Mouse (Mus musculus) forebrain, embryonic 14.5 days (tissue): ENCODE data around the gene Apobec4. TPM values are rescaled to one million over a fixed set of nuclear protein-coding genes. Genes with fewer than 3 reads are reported as not detected.

Experiments used
- ATAC-seq: fragments of 200-750 bp; cut with Nextera tagmentation; 2 replicates; pipeline ENCODE4 v1.8.0; 2017; ENCODE audit warnings: mild to moderate bottlenecking, moderate library complexity
- DNase-seq: peaks from one replicate; pipeline ENCODE4 v3.0.0-alpha.2; 2015; ENCODE audit warnings: low spot score
- H3K27ac ChIP-seq: fragments of 300-500 bp; sonication (generic); 2 replicates; pipeline ENCODE4 v1.5.1; 2014; ENCODE audit warnings: low read depth, mild to moderate bottlenecking, control low read depth, low read length, moderate library complexity
- H3K27me3 ChIP-seq: fragments of 300-500 bp; sonication (generic); replicated peaks from 2 replicates; pipeline ENCODE4 v1.6.1; 2014; ENCODE audit warnings: low read length, control low read depth, mixed read lengths; ENCODE audit not compliant: control insufficient read depth, insufficient read depth
- H3K36me3 ChIP-seq: fragments of 300-500 bp; sonication (generic); 2 replicates; pipeline ENCODE4 v1.6.1; 2014; ENCODE audit warnings: low read length, control low read depth; ENCODE audit not compliant: control insufficient read depth, insufficient read depth
- H3K4me1 ChIP-seq: fragments of 300-500 bp; sonication (generic); 2 replicates; pipeline ENCODE4 v1.6.1; 2014; ENCODE audit warnings: antibody characterized with exemption, low read length, control low read depth; ENCODE audit not compliant: control insufficient read depth, insufficient read depth
- H3K4me2 ChIP-seq: fragments of 300-500 bp; sonication (generic); 2 replicates; pipeline ENCODE4 v1.6.1; 2014; ENCODE audit warnings: mild to moderate bottlenecking, control low read depth, low read length
- H3K4me3 ChIP-seq: fragments of 300-500 bp; sonication (generic); 2 replicates; pipeline ENCODE4 v1.5.1; 2014; ENCODE audit warnings: low read depth, low read length, control low read depth
- H3K9ac ChIP-seq: fragments of 300-500 bp; sonication (generic); 2 replicates; pipeline ENCODE4 v1.6.1; 2014; ENCODE audit warnings: mild to moderate bottlenecking, low read length, control low read depth, moderate library complexity
- H3K9me3 ChIP-seq: fragments of 300-500 bp; sonication (generic); replicated peaks from 2 replicates; pipeline ENCODE4 v1.6.1; 2016; ENCODE audit warnings: low read length, control low read depth, mixed read lengths; ENCODE audit not compliant: control insufficient read depth
- WGBS: fragments of 180-500 bp; shearing (Covaris S2); extraction: QIAGEN DNeasy Blood & Tissue Kit; methylation state at CpG from one replicate; pipeline ENCODE4 v1.1.7; 2014; 5-methylcytosine and 5-hydroxymethylcytosine counted together
- polyA plus RNA-seq: library from polyadenylated mRNA; unstranded; fragments of >200 nt; fragmentation: Nextera tagmentation; extraction: Ambion mirVana; gene quantifications from 2 replicates; pipeline ENCODE4 v1.2.1, GENCODE M21; 2014

Gene Apobec4
- polyA plus RNA-seq: 0.10 TPM in 1 of 2 replicates, not detected in the other

DNA sequence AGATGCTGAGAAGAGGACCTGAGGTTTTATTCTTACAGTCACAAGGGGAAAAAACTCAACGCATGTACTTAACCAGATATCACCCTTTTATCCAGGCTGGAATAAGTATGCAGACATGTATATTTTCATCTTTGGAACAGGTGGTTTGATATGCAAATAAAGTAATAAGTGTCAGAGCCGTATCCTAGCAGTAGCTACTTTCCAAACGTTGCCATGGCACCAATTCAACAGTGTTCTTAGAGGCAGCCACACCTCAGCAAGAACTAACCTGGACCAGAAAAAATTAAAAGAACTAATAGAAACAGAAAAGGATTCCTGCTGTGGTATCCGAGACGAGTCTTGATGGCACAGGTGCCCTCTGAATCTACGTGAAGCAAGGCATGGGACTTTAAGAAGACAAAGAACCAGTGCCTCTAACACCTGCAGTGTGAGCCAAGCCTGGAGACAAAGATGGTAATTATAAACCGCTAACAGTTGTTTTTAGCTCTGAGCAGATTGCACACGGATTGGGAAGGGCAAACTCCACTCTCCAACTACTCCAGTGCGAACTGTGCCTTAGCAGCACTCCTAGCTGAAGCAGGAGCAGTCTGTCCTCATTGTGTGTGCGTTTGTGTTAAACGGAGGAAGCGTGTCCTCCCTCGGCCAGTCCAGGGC, at the start of gene Apobec4:
TSS of gene Apobec4 (plus strand) at position 240 of the 654 bp plus-strand sequence.
- peak within 1 kb of the TSS; percentile 64 for H3K27ac ChIP-seq
- H3K9me3 ChIP-seq: no peaks in the 10 kb centered on the region
- no peak within 1 kb of the TSS for H3K9ac ChIP-seq
- peaks cover 10% of the 10 kb centered on the region for H3K4me1 ChIP-seq
- H3K36me3 ChIP-seq: no peaks in the 10 kb centered on the region
- H3K4me3 ChIP-seq: no peak within 1 kb of the TSS
- 34% methylated on average over 13 of the region's 13 CpGs for WGBS
- peak; percentile 83 for ATAC-seq
- H3K4me2 ChIP-seq: peak within 1 kb of the TSS; percentile 12; the same call in 1 of the 2 replicates
- DNase-seq: peak; percentile 74
- H3K27me3 ChIP-seq: no peaks in the 10 kb centered on the region

- 93% methylated on average over 5 of the region's 5 CpGs for WGBS
These were observed 49.3 kb upstream of the Apobec4 start for GRCm38 (mm10) chr1:152701066-152701465.

GRCm38 (mm10) chr1:152702920-152703319, 47.4 kb upstream of the Apobec4 start:
- DNase-seq: peak; percentile 25
- Histone ChIP-seq H3K27me3 (no peaks in the 10 kb centered on the region), H3K9me3 (no peaks in the 10 kb centered on the region), H3K27ac (no peak overlapping the region), H3K4me1 (no peaks in the 10 kb centered on the region), H3K4me2 (no peak overlapping the region), H3K36me3 (no peaks in the 10 kb centered on the region), H3K4me3 (no peak overlapping the region), H3K9ac (no peak overlapping the region)
- ATAC-seq: peak; percentile 42; the same call in 1 of the 2 replicates
- 42% methylated on average over 6 of the region's 6 CpGs for WGBS

More at GRCm38 (mm10) chr1:152701066-152701465, 49.3 kb upstream of the Apobec4 start:
- Histone ChIP-seq H3K36me3 (no peaks in the 10 kb centered on the region), H3K4me2 (no peak overlapping the region), H3K9me3 (no peaks in the 10 kb centered on the region), H3K4me3 (no peak overlapping the region), H3K27me3 (no peaks in the 10 kb centered on the region), H3K9ac (no peak overlapping the region), H3K4me1 (no peaks in the 10 kb centered on the region), H3K27ac (no peak overlapping the region)
- DNase-seq: no peak
- ATAC-seq: no peak

- H3K36me3 ChIP-seq: no peaks in the 10 kb centered on the region
- no peak for DNase-seq
- no peaks in the 10 kb centered on the region for H3K27me3 ChIP-seq
These were observed 46.4 kb upstream of the Apobec4 start for GRCm38 (mm10) chr1:152703941-152704340.

GRCm38 (mm10) chr1:152707560-152707959, 42.8 kb upstream of the Apobec4 start:
- no peaks in the 10 kb centered on the region for H3K36me3 ChIP-seq
- 94% methylated on average over 2 of the region's 2 CpGs for WGBS
- H3K9ac ChIP-seq: no peak overlapping the region
- no peaks in the 10 kb centered on the region for H3K9me3 ChIP-seq
- H3K4me3 ChIP-seq: no peak overlapping the region
- DNase-seq (no peak), ATAC-seq (no peak)
- H3K27me3 ChIP-seq: no peaks in the 10 kb centered on the region
- no peak overlapping the region for H3K27ac ChIP-seq
- H3K4me1 ChIP-seq: no peaks in the 10 kb centered on the region
- H3K4me2 ChIP-seq: no peak overlapping the region

More at GRCm38 (mm10) chr1:152703941-152704340, 46.4 kb upstream of the Apobec4 start:
- WGBS: 77% methylated on average over 6 of the region's 6 CpGs
- H3K9ac ChIP-seq: no peak overlapping the region
- H3K9me3 ChIP-seq: no peaks in the 10 kb centered on the region
- no peaks in the 10 kb centered on the region for H3K4me1 ChIP-seq
- H3K4me2 ChIP-seq: no peak overlapping the region
- H3K4me3 ChIP-seq: no peak overlapping the region
- no peak overlapping the region for H3K27ac ChIP-seq
- no peak for ATAC-seq

GRCm38 (mm10) chr1:152711037-152711436, 39.3 kb upstream of the Apobec4 start:
- Histone ChIP-seq H3K9me3 (0 out of 2 replicates have a peak, but pooled peaks cover 3% of the 10 kb centered on the region), H3K27ac (no peak overlapping the region), H3K4me1 (0 out of 2 replicates have a peak, but pooled peaks cover 6% of the 10 kb centered on the region), H3K4me2 (no peak overlapping the region), H3K4me3 (no peak overlapping the region), H3K9ac (no peak overlapping the region), H3K36me3 (no peaks in the 10 kb centered on the region), H3K27me3 (no peaks in the 10 kb centered on the region)
- WGBS: 93% methylated on average over 4 of the region's 4 CpGs
- ATAC-seq (no peak), DNase-seq (no peak)

DNA sequence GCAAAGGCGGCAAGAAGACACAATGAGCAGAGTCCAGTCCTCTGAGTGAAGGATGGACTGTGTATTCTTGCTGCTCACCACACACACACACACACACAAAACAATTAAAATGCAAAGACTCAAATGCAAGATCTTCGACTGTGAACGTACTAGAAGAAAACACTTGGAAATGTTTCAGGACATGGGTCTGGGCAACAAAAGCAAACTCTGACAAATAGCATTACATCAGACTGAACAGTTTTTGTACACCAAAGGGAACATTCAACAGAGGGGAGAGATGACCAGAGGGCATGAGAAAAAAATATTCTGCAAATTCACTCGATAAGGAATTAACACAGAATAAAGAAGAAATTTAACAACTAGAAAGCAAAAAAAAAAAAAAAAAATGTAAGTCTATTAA, 36.4 kb upstream of the Apobec4 start:
- H3K36me3 ChIP-seq: no peaks in the 10 kb centered on the region
- H3K4me2 ChIP-seq: no peak overlapping the region
- H3K27me3 ChIP-seq: no peaks in the 10 kb centered on the region
- WGBS: 37% methylated on average over 4 of the region's 4 CpGs
- ATAC-seq (peak; percentile 63), DNase-seq (peak; percentile 59)
- H3K4me3 ChIP-seq: no peak overlapping the region
- H3K9me3 ChIP-seq: 0 out of 2 replicates have a peak, but pooled peaks cover 3% of the 10 kb centered on the region
- H3K4me1 ChIP-seq: 0 out of 2 replicates have a peak, but pooled peaks cover 6% of the 10 kb centered on the region
- no peak overlapping the region for H3K9ac ChIP-seq
- H3K27ac ChIP-seq: no peak overlapping the region

DNA sequence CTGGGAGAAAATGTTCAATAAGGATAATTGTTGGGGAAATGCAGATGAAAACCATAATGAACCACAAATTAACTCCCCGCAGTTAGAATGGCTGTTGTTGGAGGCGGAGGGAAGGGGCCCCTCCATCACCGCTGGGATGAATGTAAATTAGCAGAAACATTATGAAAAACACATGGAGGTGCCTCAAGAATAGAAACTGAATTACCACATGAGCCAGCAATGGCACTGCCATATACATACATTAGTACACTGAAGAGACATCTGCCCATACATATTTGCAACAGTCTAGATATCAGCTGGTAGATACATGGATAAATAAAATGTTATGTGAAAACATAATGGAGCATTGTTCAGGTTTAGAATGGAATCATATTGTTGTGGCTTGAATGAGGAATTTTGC, 35.9 kb upstream of the Apobec4 start:
- no peak overlapping the region for H3K27ac ChIP-seq
- no peak overlapping the region for H3K9ac ChIP-seq
- 0 out of 2 replicates have a peak, but pooled peaks cover 6% of the 10 kb centered on the region for H3K4me1 ChIP-seq
- peak; percentile 17 for DNase-seq
- no peaks in the 10 kb centered on the region for H3K36me3 ChIP-seq
- WGBS: 22% methylated on average over 3 of the region's 3 CpGs
- no peak overlapping the region for H3K4me2 ChIP-seq
- H3K4me3 ChIP-seq: no peak overlapping the region
- H3K27me3 ChIP-seq: no peaks in the 10 kb centered on the region
- 0 out of 2 replicates have a peak, but pooled peaks cover 3% of the 10 kb centered on the region for H3K9me3 ChIP-seq
- ATAC-seq: peak; percentile 44; the same call in 1 of the 2 replicates

DNA sequence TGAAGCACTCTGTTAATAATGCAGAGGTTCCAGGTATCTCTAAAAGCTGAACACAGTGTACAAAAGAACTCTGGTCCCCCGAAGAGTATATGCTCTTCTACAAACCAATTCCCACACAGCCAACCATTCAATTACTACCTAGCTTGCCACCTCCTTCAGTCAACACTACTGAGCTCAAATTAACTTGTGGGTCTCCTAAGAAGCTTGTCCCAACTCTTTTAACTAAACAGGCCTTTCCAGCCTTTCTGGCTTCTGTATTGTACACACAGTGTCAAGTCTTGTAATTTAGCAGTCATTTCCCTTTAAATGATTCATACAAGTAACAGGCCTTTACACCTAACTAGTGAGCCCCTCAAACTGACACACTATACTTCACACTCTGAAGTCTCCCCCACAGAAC, 33.0 kb upstream of the Apobec4 start:
- 88% methylated on average over 1 of the region's 1 CpGs for WGBS
- Histone ChIP-seq H3K9me3 (0 out of 2 replicates have a peak, but pooled peaks cover 3% of the 10 kb centered on the region), H3K27me3 (no peaks in the 10 kb centered on the region), H3K36me3 (no peaks in the 10 kb centered on the region), H3K4me2 (no peak overlapping the region), H3K9ac (no peak overlapping the region), H3K4me3 (no peak overlapping the region), H3K4me1 (0 out of 2 replicates have a peak, but pooled peaks cover 6% of the 10 kb centered on the region), H3K27ac (no peak overlapping the region)
- DNase-seq (no peak), ATAC-seq (no peak)
